Mouse (Mus musculus): ENCODE measurements around the gene Alk. TPM values are rescaled to one million over a fixed set of nuclear protein-coding genes. Genes with fewer than 3 reads are reported as not detected.

Alk gene
- total and polyA plus RNA-seq, 3 experiments: not detected

GRCm38 (mm10) chr17:71999527-72000482, 604.6 kb downstream of the Alk start:
- Histone ChIP-seq H3K36me3 (ENCODE audit: control insufficient read depth in 1 of 2, insufficient read depth in 2 of 2, low read length in 2 of 2) (no peaks in the 10 kb centered on the region), H3K27me3 (ENCODE audit: control insufficient read depth in 1 of 2, insufficient read depth in 2 of 2, low read length in 2 of 2) (no peaks in the 10 kb centered on the region), H3K27ac (ENCODE audit: control insufficient read depth, low read depth, low read length) (no peak overlapping the region), H3K9me3 (replicated peaks; ENCODE audit: insufficient read depth, low read length) (no peaks in the 10 kb centered on the region), H3K4me1 (ENCODE audit: control insufficient read depth in 1 of 2, insufficient read depth in 2 of 2, low read length in 2 of 2) (no peaks in the 10 kb centered on the region), H3K9ac (ENCODE audit: control insufficient read depth, low read depth, low read length, poor library complexity, severe bottlenecking) (no peak overlapping the region), H3K4me3 (ENCODE audit: control insufficient read depth in 1 of 2, insufficient read depth in 1 of 2, low read depth in 2 of 2, low read length in 2 of 2) (no peak overlapping the region), H3K79me2 (ENCODE audit: control insufficient read depth, insufficient read depth, low read length, poor library complexity) (no peaks in the 10 kb centered on the region)
- TF ChIP-seq MAZ (IDR thresholded peaks at IDR 0.05; ENCODE audit: low read depth, low read length): no peak
- no peak for TF ChIP-seq ZKSCAN1 (IDR thresholded peaks at IDR 0.05; ENCODE audit: low read depth, low read length)
- TF ChIP-seq RAD21 (IDR thresholded peaks at IDR 0.05; ENCODE audit: low read depth, low read length): no peak
- no peak for TF ChIP-seq UBTF (IDR thresholded peaks at IDR 0.05; ENCODE audit: borderline replicate concordance, insufficient read depth, low read depth, low read length)
- no peak for TF ChIP-seq MYB (IDR thresholded peaks at IDR 0.05; ENCODE audit: low read depth, low read length)
- TF ChIP-seq BHLHE40 (IDR thresholded peaks at IDR 0.05; ENCODE audit: borderline replicate concordance, low read depth, low read length): no peak
- DNase-seq (ENCODE audit: low read depth, low spot score): no peak

GRCm38 (mm10) chr17:71997680-71998079, 606.7 kb downstream of the Alk start:
- no peaks in the 10 kb centered on the region for H3K4me1 ChIP-seq (ENCODE audit: control insufficient read depth in 1 of 2, insufficient read depth in 2 of 2, low read length in 2 of 2)
- H3K9me3 ChIP-seq (replicated peaks; ENCODE audit: insufficient read depth, low read length): no peaks in the 10 kb centered on the region
- H3K27me3 ChIP-seq (ENCODE audit: control insufficient read depth in 1 of 2, insufficient read depth in 2 of 2, low read length in 2 of 2): no peaks in the 10 kb centered on the region
- H3K27ac ChIP-seq (ENCODE audit: control insufficient read depth, low read depth, low read length): no peak overlapping the region
- H3K4me3 ChIP-seq (ENCODE audit: control insufficient read depth in 1 of 2, insufficient read depth in 1 of 2, low read depth in 2 of 2, low read length in 2 of 2): no peak overlapping the region
- H3K36me3 ChIP-seq (ENCODE audit: control insufficient read depth in 1 of 2, insufficient read depth in 2 of 2, low read length in 2 of 2): no peaks in the 10 kb centered on the region
- H3K9ac ChIP-seq (ENCODE audit: control insufficient read depth, low read depth, low read length, poor library complexity, severe bottlenecking): no peak overlapping the region
- TF ChIP-seq RCOR1 (IDR thresholded peaks at IDR 0.05; ENCODE audit: low read depth, low read length): no peak
- TF ChIP-seq CHD2 (IDR thresholded peaks at IDR 0.05; ENCODE audit: low read length): no peak
- TF ChIP-seq EP300 (IDR thresholded peaks at IDR 0.05; ENCODE audit: low read depth in 1 of 2, low read length in 2 of 2): no peak
- no peak for TF ChIP-seq ETS1 (IDR thresholded peaks at IDR 0.05; ENCODE audit: low read depth, low read length)
- no peak for TF ChIP-seq BHLHE40 (IDR thresholded peaks at IDR 0.05; ENCODE audit: borderline replicate concordance, low read depth, low read length)
- no peak for TF ChIP-seq USF1 (IDR thresholded peaks at IDR 0.05; ENCODE audit: low read depth, low read length)
- no peak for TF ChIP-seq JUND (IDR thresholded peaks at IDR 0.05; ENCODE audit: low read depth, low read length)
- no peak for TF ChIP-seq MYC (IDR thresholded peaks at IDR 0.05; ENCODE audit: low read depth, low read length)
- TF ChIP-seq MXI1 (IDR thresholded peaks at IDR 0.05; ENCODE audit: low read depth, low read length): no peak
- no peak for TF ChIP-seq CTCF (IDR thresholded peaks at IDR 0.05 in 2 of 3, conservative IDR thresholded peaks at IDR 0.05 in 1 of 3; ENCODE audit: control insufficient read depth in 1 of 3, insufficient read depth in 1 of 3, low read depth in 2 of 3, low read length in 3 of 3, poor library complexity in 1 of 3, severe bottlenecking in 1 of 3)
- no peak for TF ChIP-seq RAD21 (IDR thresholded peaks at IDR 0.05; ENCODE audit: low read depth, low read length)
- no peak for TF ChIP-seq SIN3A (IDR thresholded peaks at IDR 0.05; ENCODE audit: low read length)
- no peak for TF ChIP-seq POLR2AphosphoS5 (IDR thresholded peaks at IDR 0.05; ENCODE audit: borderline replicate concordance, low read depth, low read length)
- no peaks in the 10 kb centered on the region for H3K79me2 ChIP-seq (ENCODE audit: control insufficient read depth, insufficient read depth, low read length, poor library complexity)
- DNase-seq (ENCODE audit: low read depth, low spot score): no peak

Data from MEL (cell line).